Mouse (Mus musculus): ENCODE measurements around the gene Ptpn13.

Ptpn13 gene

DNA sequence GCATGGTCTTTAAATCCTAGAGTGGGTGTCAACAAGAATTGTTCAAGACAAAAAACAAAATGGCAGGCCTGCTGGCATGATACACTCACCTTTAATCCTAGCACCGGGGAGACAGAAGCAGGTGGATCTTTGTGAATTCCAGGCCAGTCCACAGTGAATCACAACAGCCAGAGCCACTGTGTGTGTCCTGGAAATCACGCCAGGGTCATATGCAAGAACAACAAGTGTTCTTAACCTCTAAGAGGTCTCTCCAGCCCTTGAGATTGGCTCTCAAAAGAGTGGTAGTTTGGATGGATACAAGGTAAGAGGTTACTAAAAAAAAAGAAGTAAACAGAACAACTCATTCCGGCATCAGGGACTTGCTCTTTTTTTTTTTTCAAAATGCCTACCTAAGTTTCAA lies 222.3 kb downstream of the Ptpn13 start:
- no peak for DNase-seq (ENCODE audit: low spot score)
